In genomic region chr14:25474017-25474416, GRCm38 (mm10) we compare ENCODE assay signal across 10 mouse cellular contexts. TPM values are rescaled to one million over a fixed set of nuclear protein-coding genes. Genes with fewer than 3 reads are reported as not detected.
DNase-seq lines count a peak whose midpoint lies in the region; ATAC-seq lines count a peak whose summit lies in the region.
"Had no signal": no experiment of that assay in that cellular context is flagged by ENCODE, and none has a peak within 500 bp of the region (broad histone marks: within the 10 kb centered on the region; RNA-seq: fewer than 3 reads in every experiment).

No protein-coding gene starts in this region.

- peak overlapping the region; percentile 89 for H3K27ac ChIP-seq in kidney, embryonic 15.5 days

- H3K4me1 ChIP-seq in kidney, embryonic 15.5 days, result peaks cover 99% of the 10 kb centered on the region

- no peak overlapping the region for H3K4me2 ChIP-seq in kidney, embryonic 15.5 days

- H3K36me3 ChIP-seq in kidney, embryonic 15.5 days, result peaks cover 8% of the 10 kb centered on the region; the same call in 1 of the 2 replicates

- 50% methylated on average over 5 of the region's 5 CpGs for WGBS in kidney, embryonic 15.5 days

- no peaks in the 10 kb centered on the region for H3K27me3 ChIP-seq in kidney, embryonic 15.5 days

- H3K9me3 ChIP-seq in kidney, embryonic 15.5 days (replicated peaks), result no peaks in the 10 kb centered on the region

- ATAC-seq in kidney, embryonic 15.5 days (replicated peaks; ENCODE audit: low FRiP score), result no peak

- H3K9ac ChIP-seq in kidney, embryonic 15.5 days, result no peak overlapping the region

- H3K4me3 ChIP-seq in kidney, embryonic 15.5 days (replicated peaks), result no peak overlapping the region

- peak; percentile 8 for DNase-seq in gastrocnemius, postnatal 25 days
- no peak for DNase-seq in gastrocnemius, postnatal 4 days (ENCODE audit: low spot score in 2 of 2)
- no peak for DNase-seq in kidney, postnatal 36 days
- DNase-seq in NIH3T3 (ENCODE audit: low read depth), result peak; percentile 48
- peak; percentile 39 for DNase-seq in kidney, postnatal 10 days
- DNase-seq in thymus, postnatal 14 days, result no peak
- no peak for DNase-seq in cerebellum, postnatal 25 days
- DNase-seq: lung, adult 2 months; right cerebral cortex, postnatal 14 days had no signal

RNA-seq across cellular contexts. Expression of gene Zmiz1, which starts 15.0 kb away (rescaled TPM):
- 10 to 100 TPM; 26.4 to 29.8 TPM for total RNA-seq in gastrocnemius, postnatal 25 days (2021)
- total RNA-seq in gastrocnemius, postnatal 4 days (2021), result 10 to 100 TPM; 53.8 to 55.2 TPM
- polyA plus RNA-seq in kidney, embryonic 15.5 days (2015; fragmentation: Nextera tagmentation; extraction: Ambion mirVana), result 41.8 and 47.3 TPM in 2 replicates

Comparison
In these comparisons a context has a peak if more than half of its experiments do, and no peak if none do; other contexts are left out.
1. DNase-seq: peak in gastrocnemius, postnatal 25 days (single experiment), NIH3T3 (single experiment) and kidney, postnatal 10 days (single experiment); none in gastrocnemius, postnatal 4 days (0 of 2), kidney, postnatal 36 days (0 of 2), thymus, postnatal 14 days (single experiment) and cerebellum, postnatal 25 days (0 of 2).